In the genomic region with DNA sequence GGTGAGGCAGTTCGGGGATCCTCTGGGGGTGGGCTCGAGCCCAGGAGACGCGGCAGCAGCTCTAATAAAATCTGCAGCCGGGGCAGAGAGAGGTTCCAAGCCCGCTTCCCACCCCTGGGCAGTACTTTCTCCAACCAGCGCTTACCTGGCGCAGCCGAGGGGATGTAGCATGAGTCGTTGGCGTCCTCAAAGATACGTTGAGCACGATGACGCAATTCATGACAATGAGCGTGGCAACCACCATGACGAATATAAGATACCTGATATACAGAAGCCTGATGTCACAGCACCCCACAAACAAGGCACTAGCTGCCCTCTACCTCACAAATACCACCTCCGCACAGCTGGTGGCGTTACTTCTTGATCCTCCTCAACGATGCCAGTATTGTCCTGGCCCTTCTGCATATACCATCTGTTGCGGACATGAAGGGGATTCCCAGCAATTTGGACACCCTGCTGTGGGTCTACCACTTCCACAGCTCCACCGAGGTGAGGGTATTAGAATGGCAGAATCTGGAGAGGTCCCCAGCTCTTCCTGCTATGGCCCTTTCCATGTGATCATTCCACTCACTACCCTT, we compare ENCODE assay signal across 8 mouse cellular contexts. TPM values are rescaled to one million over a fixed set of nuclear protein-coding genes. Genes with fewer than 3 reads are reported as not detected.
DNase-seq lines count a peak whose midpoint lies in the region; ATAC-seq lines count a peak whose summit lies in the region.

A gene (plus strand): TSS at position 333 of the 578 bp plus-strand sequence.

- no peaks in the 10 kb centered on the region for H3K9me3 ChIP-seq in kidney, embryonic 16.5 days (ENCODE audit: low read length)
- no peaks in the 10 kb centered on the region for H3K9me3 ChIP-seq in hindbrain, embryonic 12.5 days (replicated peaks)
- H3K9me3 ChIP-seq in midbrain, embryonic 11.5 days (ENCODE audit: control insufficient read depth, low read length) = no peaks in the 10 kb centered on the region

- no peaks in the 10 kb centered on the region for H3K27me3 ChIP-seq in kidney, embryonic 16.5 days (ENCODE audit: insufficient read depth, low read length)
- H3K27me3 ChIP-seq in hindbrain, embryonic 12.5 days = peaks cover 14% of the 10 kb centered on the region
- peaks cover 3% of the 10 kb centered on the region for H3K27me3 ChIP-seq in midbrain, embryonic 11.5 days (ENCODE audit: control insufficient read depth, insufficient read depth, low read length)

- H3K36me3 ChIP-seq in kidney, embryonic 16.5 days (ENCODE audit: insufficient read depth, low read length) = peaks cover 25% of the 10 kb centered on the region
- H3K36me3 ChIP-seq in hindbrain, embryonic 12.5 days = peaks cover 31% of the 10 kb centered on the region
- H3K36me3 ChIP-seq in midbrain, embryonic 11.5 days (ENCODE audit: control insufficient read depth, insufficient read depth, low read length) = no peaks in the 10 kb centered on the region

- no peak for DNase-seq in kidney, postnatal 4 days
- no peak for DNase-seq in midbrain, embryonic 11.5 days (ENCODE audit: low spot score, missing footprints)
- no peak for DNase-seq in gastrocnemius, postnatal 14 days
- no peak for DNase-seq in urinary bladder, postnatal 14 days (ENCODE audit: low spot score)

- intact Hi-C loops in gastrocnemius, postnatal 14 days (cut with DNase I; ENCODE audit: low total_unique reads) = loop anchor here (10.0 kb wide), 1 partner anchor 181 kb away; a partner anchor contains a TSS

- peak within 1 kb of the TSS; percentile 76 for H3K27ac ChIP-seq in kidney, embryonic 16.5 days (ENCODE audit: low read length)
- no peak within 1 kb of the TSS for H3K27ac ChIP-seq in hindbrain, embryonic 12.5 days
- no peak within 1 kb of the TSS for H3K27ac ChIP-seq in midbrain, embryonic 11.5 days (ENCODE audit: low read depth, low read length)

- ATAC-seq in kidney, embryonic 16.5 days (ENCODE audit: low FRiP score, low TSS enrichment) = peak; percentile 8; the same call in 1 of the 2 replicates
- ATAC-seq in activated CD4-positive, CD25-positive, alpha-beta regulatory T cell, adult 4 months = peak; percentile 58
- ATAC-seq in hindbrain, embryonic 12.5 days (ENCODE audit: low FRiP score) = no peak
- ATAC-seq in midbrain, embryonic 11.5 days (ENCODE audit: low FRiP score) = no peak
- no peak for ATAC-seq in monocyte, adult 5-6 weeks (replicated peaks; ENCODE audit: insufficient number of reproducible peaks, low FRiP score, low TSS enrichment, poor library complexity, severe bottlenecking)

- H3K4me1 ChIP-seq in kidney, embryonic 16.5 days (ENCODE audit: insufficient read depth, low read length) = peaks cover 13% of the 10 kb centered on the region
- peaks cover 9% of the 10 kb centered on the region for H3K4me1 ChIP-seq in hindbrain, embryonic 12.5 days
- H3K4me1 ChIP-seq in midbrain, embryonic 11.5 days (ENCODE audit: control insufficient read depth, insufficient read depth, low read length) = peaks cover 9% of the 10 kb centered on the region; the same call in 1 of the 2 replicates

- peak within 1 kb of the TSS; percentile 77 for H3K4me2 ChIP-seq in kidney, embryonic 16.5 days (replicated peaks; ENCODE audit: low read depth, low read length)
- H3K4me2 ChIP-seq in hindbrain, embryonic 12.5 days (replicated peaks) = peak within 1 kb of the TSS; percentile 54
- H3K4me2 ChIP-seq in midbrain, embryonic 11.5 days = peak within 1 kb of the TSS; percentile 58

- 18% methylated on average over 21 of the region's 21 CpGs for WGBS in kidney, embryonic 16.5 days
- 14% methylated on average over 21 of the region's 21 CpGs for WGBS in hindbrain, embryonic 12.5 days
- WGBS in midbrain, embryonic 11.5 days = 12% methylated on average over 21 of the region's 21 CpGs

- peak within 1 kb of the TSS; percentile 43 for H3K4me3 ChIP-seq in kidney, embryonic 16.5 days (ENCODE audit: low read length)
- H3K4me3 ChIP-seq in hindbrain, embryonic 12.5 days = peak within 1 kb of the TSS; percentile 25
- peak within 1 kb of the TSS; percentile 28 for H3K4me3 ChIP-seq in midbrain, embryonic 11.5 days (ENCODE audit: low read depth, low read length)

- H3K9ac ChIP-seq in kidney, embryonic 16.5 days (replicated peaks; ENCODE audit: low read length) = peak within 1 kb of the TSS; percentile 33
- H3K9ac ChIP-seq in hindbrain, embryonic 12.5 days = peak within 1 kb of the TSS; percentile 47
- peak within 1 kb of the TSS; percentile 48; the same call in 1 of the 2 replicates for H3K9ac ChIP-seq in midbrain, embryonic 11.5 days (ENCODE audit: low read length)

RNA-seq across cellular contexts. Expression of the gene that starts here (rescaled TPM):
- polyA plus RNA-seq in kidney, embryonic 16.5 days (2015; fragmentation: Nextera tagmentation; extraction: Ambion mirVana) = not detected in 2 replicates
- polyA plus RNA-seq in activated CD4-positive, CD25-positive, alpha-beta regulatory T cell, adult 4 months (2017; shearing (Covaris generic)) = not detected
- not detected in 2 replicates for polyA plus RNA-seq in hindbrain, embryonic 12.5 days (2016; fragmentation: Nextera tagmentation; extraction: Ambion mirVana)
- polyA plus RNA-seq in midbrain, embryonic 11.5 days (2014; fragmentation: Nextera tagmentation; extraction: Ambion mirVana) = not detected in 2 replicates
- not detected for total RNA-seq in gastrocnemius, postnatal 14 days (2021)
- total RNA-seq in monocyte, adult 5-6 weeks (2017) = not detected in 3 replicates

Comparison
In these comparisons a context has a peak if more than half of its experiments do, and no peak if none do; other contexts are left out.
1. Peak in ATAC-seq, H3K4me3 ChIP-seq, H3K27ac ChIP-seq, H3K9ac ChIP-seq and H3K4me2 ChIP-seq in kidney, embryonic 16.5 days; RNA of the gene not detected or under 1 TPM.
2. Peak in ATAC-seq in activated CD4-positive, CD25-positive, alpha-beta regulatory T cell, adult 4 months; RNA of the gene not detected or under 1 TPM.